Mouse (Mus musculus) ES-Bruce4 (cell line): Measurements from ENCODE around the gene Ugt1a10.

ENCODE experiments used
- CTCF ChIP-seq: IDR thresholded peaks from one replicate; pipeline ENCODE4 v1.8.1; 2011; ENCODE audit warnings: low read depth, low read length
- EP300 ChIP-seq: IDR thresholded peaks from 2 replicates; pipeline ENCODE4 v1.6.1; 2011; ENCODE audit warnings: low read depth, low read length; ENCODE audit not compliant: insufficient read depth
- POLR2A ChIP-seq: IDR thresholded peaks from one replicate; pipeline ENCODE4 v1.8.1; 2011; ENCODE audit warnings: low read length; ENCODE audit not compliant: insufficient read depth

GRCm38 (mm10) chr1:88138145-88138544, 83.0 kb downstream of the Ugt1a10 start:
- no peak for TF ChIP-seq CTCF
- TF ChIP-seq POLR2A = no peak
- TF ChIP-seq EP300 = no peak
